Mouse (Mus musculus): ENCODE measurements around the gene Gpatch4.

GRCm38 (mm10) chr3:87996401-87996800, 46.5 kb upstream of the Gpatch4 start:
- TF ChIP-seq CTCF (IDR thresholded peaks at IDR 0.05; ENCODE audit: low read depth, low read length): no peak
- TF ChIP-seq POLR2A (IDR thresholded peaks at IDR 0.05; ENCODE audit: extremely low read depth, insufficient read depth, low read length): no peak
